ENCODE assay signal across 22 mouse cellular contexts in genomic region chr10:96607617-96608185, GRCm38 (mm10). TPM values are rescaled to one million over a fixed set of nuclear protein-coding genes. Genes with fewer than 3 reads are reported as not detected.
DNase-seq lines count a peak whose midpoint lies in the region; ATAC-seq and TF ChIP-seq lines count a peak whose summit lies in the region.
"Had no signal": no experiment of that assay in that cellular context is flagged by ENCODE, and none has a peak within 500 bp of the region (broad histone marks: within the 10 kb centered on the region; RNA-seq: fewer than 3 reads in every experiment).

No protein-coding gene starts in this region.

- no peak overlapping the region for H3K4me2 ChIP-seq in heart, embryonic 11.5 days
- H3K4me2 ChIP-seq in liver, embryonic 12.5 days, result no peak overlapping the region
- H3K4me2 ChIP-seq in liver, postnatal 0 days (ENCODE audit: low read depth, low read length), result no peak overlapping the region
- no peak overlapping the region for H3K4me2 ChIP-seq in liver, embryonic 13.5 days
- H3K4me2 ChIP-seq: forebrain, embryonic 13.5 days; hindbrain, embryonic 14.5 days had no signal

- H3K27me3 ChIP-seq in heart, embryonic 11.5 days (ENCODE audit: control insufficient read depth, insufficient read depth, low read length), result no peaks in the 10 kb centered on the region
- no peaks in the 10 kb centered on the region for H3K27me3 ChIP-seq in liver, embryonic 12.5 days (replicated peaks)
- no peaks in the 10 kb centered on the region for H3K27me3 ChIP-seq in liver, postnatal 0 days (ENCODE audit: insufficient read depth, low read length)
- H3K27me3 ChIP-seq in liver, embryonic 13.5 days, result no peaks in the 10 kb centered on the region
- H3K27me3 ChIP-seq: forebrain, embryonic 13.5 days had no signal

- no peak overlapping the region for H3K27ac ChIP-seq in heart, embryonic 11.5 days (ENCODE audit: low read depth, low read length)
- no peak overlapping the region for H3K27ac ChIP-seq in liver, embryonic 12.5 days
- no peak overlapping the region for H3K27ac ChIP-seq in liver, postnatal 0 days (ENCODE audit: low read depth)
- H3K27ac ChIP-seq in liver, embryonic 13.5 days, result no peak overlapping the region
- H3K27ac ChIP-seq: embryonic facial prominence, embryonic 10.5 days; forebrain, embryonic 13.5 days; hindbrain, embryonic 10.5 days; hindbrain, embryonic 14.5 days had no signal

- intact Hi-C loops in heart, postnatal 25 days (cut with DNase I), result no loop called here

- no peaks in the 10 kb centered on the region for H3K4me1 ChIP-seq in heart, embryonic 11.5 days (ENCODE audit: control insufficient read depth, insufficient read depth, low read length)
- peaks cover 17% of the 10 kb centered on the region for H3K4me1 ChIP-seq in liver, embryonic 12.5 days
- peaks cover 2% of the 10 kb centered on the region; the same call in 1 of the 2 replicates for H3K4me1 ChIP-seq in liver, postnatal 0 days (ENCODE audit: insufficient read depth)
- H3K4me1 ChIP-seq in liver, embryonic 13.5 days (replicated peaks), result peaks cover 16% of the 10 kb centered on the region
- H3K4me1 ChIP-seq: embryonic facial prominence, embryonic 10.5 days; forebrain, embryonic 13.5 days; hindbrain, embryonic 10.5 days had no signal

- 78% methylated on average over 4 of the region's 4 CpGs for WGBS in heart, embryonic 11.5 days (ENCODE audit: insufficient replicate concordance)
- 47% methylated on average over 4 of the region's 4 CpGs for WGBS in liver, embryonic 12.5 days (ENCODE audit: insufficient replicate concordance)
- 61% methylated on average over 4 of the region's 4 CpGs for WGBS in liver, postnatal 0 days (ENCODE audit: insufficient replicate concordance)
- 51% methylated on average over 4 of the region's 4 CpGs for WGBS in liver, embryonic 13.5 days (ENCODE audit: insufficient replicate concordance)

- ATAC-seq in heart, embryonic 11.5 days (replicated peaks; ENCODE audit: insufficient number of reproducible peaks, low FRiP score, low TSS enrichment), result peak; percentile 69
- peak; percentile 83 for ATAC-seq in liver, embryonic 12.5 days
- no peak for ATAC-seq in liver, postnatal 0 days
- ATAC-seq in liver, embryonic 13.5 days (ENCODE audit: low read depth), result peak; percentile 90
- ATAC-seq in megakaryocyte progenitor cell, adult 5-6 weeks (replicated peaks; ENCODE audit: poor library complexity), result peak; percentile 78
- ATAC-seq: CD4-positive, CD25-positive, alpha-beta regulatory T cell, adult 4 months; forebrain, embryonic 13.5 days; forebrain, postnatal 0 days had no signal

- no peak overlapping the region for H3K4me3 ChIP-seq in heart, embryonic 11.5 days (ENCODE audit: low read depth, low read length)
- H3K4me3 ChIP-seq in liver, embryonic 12.5 days, result no peak overlapping the region
- H3K4me3 ChIP-seq in liver, postnatal 0 days (ENCODE audit: low read depth, low read length), result no peak overlapping the region
- no peak overlapping the region for H3K4me3 ChIP-seq in liver, embryonic 13.5 days (replicated peaks)
- H3K4me3 ChIP-seq: embryonic facial prominence, embryonic 10.5 days; forebrain, embryonic 13.5 days; hindbrain, embryonic 10.5 days had no signal

- TF ChIP-seq EP300 in liver, postnatal 0 days (IDR thresholded peaks at IDR 0.05; ENCODE audit: low read depth), result no peak

- H3K9ac ChIP-seq in heart, embryonic 11.5 days (ENCODE audit: low read depth, low read length), result no peak overlapping the region
- no peak overlapping the region for H3K9ac ChIP-seq in liver, embryonic 12.5 days
- no peak overlapping the region for H3K9ac ChIP-seq in liver, postnatal 0 days (replicated peaks)
- H3K9ac ChIP-seq in liver, embryonic 13.5 days, result no peak overlapping the region
- H3K9ac ChIP-seq: forebrain, embryonic 13.5 days; forebrain, postnatal 0 days; hindbrain, embryonic 14.5 days had no signal

- DNase-seq in heart, postnatal 25 days (ENCODE audit: low spot score), result no peak
- no peak for DNase-seq in liver, postnatal 0 days
- DNase-seq in liver, embryonic 13.5 days, result peak; percentile 12
- no peak for DNase-seq in right cerebral cortex, postnatal 10 days (ENCODE audit: low spot score in 2 of 2)
- no peak for DNase-seq in lung, postnatal 36 days
- DNase-seq: adrenal gland, postnatal 10 days; B cell, adult 2 months; cerebellum, adult 11-12 months; cerebellum, adult 9-10 months; cerebellum, postnatal 25 days; forebrain, postnatal 0 days; gastrocnemius, postnatal 25 days; heart, postnatal 14 days had no signal

- no peak for TF ChIP-seq CTCF in liver, postnatal 0 days (IDR thresholded peaks at IDR 0.05; ENCODE audit: low read depth)

- no peaks in the 10 kb centered on the region for H3K9me3 ChIP-seq in heart, embryonic 11.5 days (replicated peaks; ENCODE audit: control insufficient read depth, low read length)
- H3K9me3 ChIP-seq in liver, embryonic 12.5 days (replicated peaks), result no peaks in the 10 kb centered on the region
- H3K9me3 ChIP-seq in liver, postnatal 0 days (ENCODE audit: low read length), result no peaks in the 10 kb centered on the region
- no peaks in the 10 kb centered on the region for H3K9me3 ChIP-seq in liver, embryonic 13.5 days (replicated peaks)
- H3K9me3 ChIP-seq: embryonic facial prominence, embryonic 10.5 days; forebrain, embryonic 13.5 days; G1E; hindbrain, embryonic 10.5 days had no signal

- no peaks in the 10 kb centered on the region for H3K36me3 ChIP-seq in heart, embryonic 11.5 days (ENCODE audit: control insufficient read depth, insufficient read depth, low read length)
- no peaks in the 10 kb centered on the region for H3K36me3 ChIP-seq in liver, embryonic 12.5 days
- H3K36me3 ChIP-seq in liver, postnatal 0 days (replicated peaks; ENCODE audit: insufficient read depth, low read length), result no peaks in the 10 kb centered on the region
- no peaks in the 10 kb centered on the region for H3K36me3 ChIP-seq in liver, embryonic 13.5 days
- H3K36me3 ChIP-seq: embryonic facial prominence, embryonic 10.5 days; G1E; hindbrain, embryonic 10.5 days had no signal

RNA-seq across cellular contexts. Expression of gene Btg1, which starts 9.1 kb away (rescaled TPM):
- 35.2 and 36.6 TPM in 2 replicates for polyA plus RNA-seq in heart, embryonic 11.5 days (2014; fragmentation: Nextera tagmentation; extraction: Ambion mirVana)
- 10 to 100 TPM; 44.9 to 52.5 TPM for total RNA-seq in heart, postnatal 25 days (2021)
- polyA plus RNA-seq in liver, embryonic 12.5 days (2016; fragmentation: Nextera tagmentation; extraction: Ambion mirVana), result 8.4 and 9.8 TPM in 2 replicates
- 30.4 and 37.3 TPM in 2 replicates for polyA plus RNA-seq in liver, postnatal 0 days (2015; fragmentation: Nextera tagmentation; extraction: Ambion mirVana)
- polyA plus RNA-seq in liver, embryonic 13.5 days (2015; fragmentation: Nextera tagmentation; extraction: Ambion mirVana), result 6.2 TPM in 2 replicates
- total RNA-seq in megakaryocyte progenitor cell, adult 5-6 weeks (2015), result 35.2 and 37.5 TPM in 2 replicates
- 31.5 and 34.6 TPM in 2 replicates for total RNA-seq in megakaryocyte progenitor cell, adult 5-6 weeks (2017)
